Mouse (Mus musculus): ENCODE data around the gene Tgm7. TPM values are rescaled to one million over a fixed set of nuclear protein-coding genes. Genes with fewer than 3 reads are reported as not detected.

Gene Tgm7
- total RNA-seq, 2 experiments from 2014 or later = 0.15 TPM; not detected in 1

DNA sequence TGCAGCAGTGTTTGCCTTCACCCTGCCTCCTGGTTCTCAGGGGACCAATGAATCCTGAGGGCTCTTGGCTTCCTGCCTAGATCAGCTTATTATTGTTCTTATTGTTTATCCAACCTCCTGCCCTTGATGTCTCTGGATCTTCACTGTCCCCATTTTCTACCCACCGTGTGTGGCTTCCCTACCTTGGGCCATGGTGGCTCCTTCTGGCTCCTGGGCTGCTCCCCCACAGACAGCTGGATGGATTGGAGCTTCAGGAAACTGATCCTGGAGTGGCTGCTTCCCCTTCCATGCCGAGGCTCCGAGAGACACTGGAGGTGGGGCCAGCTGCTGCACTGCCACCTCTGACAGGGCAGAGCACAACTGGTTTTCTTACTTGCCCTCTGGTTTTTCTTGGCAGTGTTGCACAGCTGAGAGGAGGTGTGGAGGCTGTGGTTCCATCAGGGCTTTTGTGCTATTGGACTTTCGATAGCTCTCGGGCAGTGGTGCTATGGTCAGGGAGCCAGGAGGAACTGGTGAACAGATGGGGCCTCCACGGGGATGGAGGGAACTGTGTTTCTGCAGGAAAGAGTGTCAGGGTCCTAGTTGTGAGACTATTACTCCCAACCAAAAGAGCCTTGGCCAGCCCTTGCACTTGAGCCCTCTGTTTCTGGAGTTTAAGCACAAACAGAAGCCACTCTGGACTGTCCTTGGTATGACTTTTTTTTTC, 24.0 kb downstream of the Tgm7 start, which contains the start of gene Tgm5:
Gene Tgm5, minus strand, starts transcription at position 362 of the 706 bp plus-strand sequence.
- intact Hi-C loops (cut with DNase I) = no loop called here
- DNase-seq (ENCODE audit: low spot score in 2 of 2) = no peak

DNA sequence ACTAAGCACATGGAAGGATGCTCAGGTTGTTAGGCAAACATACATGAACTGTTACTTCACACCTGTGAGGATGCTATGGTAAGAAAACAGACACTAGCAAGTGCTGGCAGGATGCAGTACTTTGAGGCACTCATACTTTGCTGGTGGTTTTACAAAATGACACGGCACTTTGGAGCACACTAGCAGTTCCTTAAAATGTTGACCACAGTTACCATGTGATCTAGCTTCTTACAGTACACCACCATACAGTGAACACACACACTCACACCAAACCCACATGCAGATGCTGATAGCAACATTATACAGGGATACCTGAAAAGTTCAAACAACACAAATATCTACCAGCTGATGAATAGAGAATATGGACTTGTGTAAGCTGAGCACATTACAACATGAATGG, 27.0 kb downstream of the Tgm7 start:
- DNase-seq (ENCODE audit: low spot score in 2 of 2) = no peak
- intact Hi-C loops (cut with DNase I) = no loop called here

GRCm38 (mm10) chr2:121074747-121075146, 34.8 kb downstream of the Tgm7 start:
- intact Hi-C loops (cut with DNase I) = no loop called here
- no peak for DNase-seq (ENCODE audit: low spot score in 2 of 2)

GRCm38 (mm10) chr2:121071871-121072270, 37.7 kb downstream of the Tgm7 start:
- intact Hi-C loops (cut with DNase I) = no loop called here
- DNase-seq (ENCODE audit: low spot score in 2 of 2) = no peak

DNA sequence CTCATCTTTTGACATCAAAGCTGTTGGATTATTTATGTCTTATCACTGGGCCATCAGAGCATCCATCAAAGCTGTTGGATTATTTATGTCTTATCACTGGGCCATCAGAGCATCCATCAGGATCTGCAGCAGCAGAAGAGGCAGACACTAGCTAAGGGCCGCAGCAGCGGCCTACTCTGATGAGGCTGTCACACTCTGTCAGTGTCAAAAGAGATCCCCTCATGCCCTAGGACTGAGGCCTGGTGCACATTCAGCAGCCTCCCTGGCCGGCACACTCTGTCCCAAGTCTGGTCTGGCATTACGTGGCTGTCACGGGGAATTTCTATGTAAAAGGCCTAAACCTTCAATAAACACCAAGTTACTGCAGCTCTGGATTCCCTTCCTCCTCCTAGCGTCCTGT, 40.1 kb downstream of the Tgm7 start:
- DNase-seq (ENCODE audit: low spot score in 2 of 2) = no peak
- intact Hi-C loops (cut with DNase I) = no loop called here

DNA sequence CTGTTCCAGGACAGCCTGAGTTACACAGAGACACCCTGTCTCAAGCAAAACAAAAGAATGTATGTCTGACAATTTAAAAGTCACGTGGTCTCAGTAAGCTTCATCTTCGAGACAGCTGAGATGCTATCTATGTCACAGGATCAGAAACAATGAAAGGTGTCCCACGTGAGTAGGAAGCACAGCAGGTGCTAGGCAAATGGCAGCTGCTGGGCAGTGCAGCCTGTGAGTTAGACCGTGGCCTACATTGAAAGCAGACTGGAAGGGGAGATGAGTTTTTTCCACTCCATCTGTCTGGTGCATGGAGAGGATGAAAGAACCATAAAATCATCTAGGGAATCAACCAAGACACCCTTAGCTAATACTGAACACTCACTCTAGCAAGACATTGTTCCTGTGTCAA, 42.5 kb downstream of the Tgm7 start:
- no peak for DNase-seq (ENCODE audit: low spot score in 2 of 2)
- intact Hi-C loops (cut with DNase I) = no loop called here

GRCm38 (mm10) chr2:121061315-121061714, 48.3 kb downstream of the Tgm7 start:
- intact Hi-C loops (cut with DNase I) = no loop called here
- DNase-seq (ENCODE audit: low spot score in 2 of 2) = no peak

DNA sequence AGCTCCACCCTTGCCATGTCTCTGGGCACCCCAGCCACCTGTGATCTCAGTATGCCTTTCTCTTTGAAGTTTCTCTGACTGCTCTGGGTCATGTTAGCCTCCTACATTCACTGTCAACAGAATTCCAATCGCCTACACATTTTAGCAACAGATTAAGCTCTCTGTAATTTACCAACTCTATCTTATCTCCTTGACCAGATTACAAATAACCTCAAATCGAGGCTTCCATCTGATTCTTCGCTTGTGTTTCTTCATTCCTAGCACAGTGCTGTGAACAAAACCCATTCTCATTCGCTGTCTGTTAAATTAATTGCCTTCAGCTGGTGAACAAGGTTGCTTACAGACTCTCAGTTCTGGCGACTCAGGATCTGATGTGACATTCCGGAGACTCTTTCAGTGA, 51.6 kb downstream of the Tgm7 start:
- intact Hi-C loops (cut with DNase I) = no loop called here
- DNase-seq (ENCODE audit: low spot score in 2 of 2) = no peak

- no peak for DNase-seq (ENCODE audit: low spot score in 2 of 2)
- intact Hi-C loops (cut with DNase I) = no loop called here
Measured at GRCm38 (mm10) chr2:121055915-121056314, 53.7 kb downstream of the Tgm7 start.

GRCm38 (mm10) chr2:121054060-121054459, 55.5 kb downstream of the Tgm7 start:
- intact Hi-C loops (cut with DNase I) = no loop called here
- DNase-seq (ENCODE audit: low spot score in 2 of 2) = no peak

- no peak for DNase-seq (ENCODE audit: low spot score in 2 of 2)
- intact Hi-C loops (cut with DNase I) = no loop called here
Measured at GRCm38 (mm10) chr2:121052176-121052575, 57.4 kb downstream of the Tgm7 start.

DNA sequence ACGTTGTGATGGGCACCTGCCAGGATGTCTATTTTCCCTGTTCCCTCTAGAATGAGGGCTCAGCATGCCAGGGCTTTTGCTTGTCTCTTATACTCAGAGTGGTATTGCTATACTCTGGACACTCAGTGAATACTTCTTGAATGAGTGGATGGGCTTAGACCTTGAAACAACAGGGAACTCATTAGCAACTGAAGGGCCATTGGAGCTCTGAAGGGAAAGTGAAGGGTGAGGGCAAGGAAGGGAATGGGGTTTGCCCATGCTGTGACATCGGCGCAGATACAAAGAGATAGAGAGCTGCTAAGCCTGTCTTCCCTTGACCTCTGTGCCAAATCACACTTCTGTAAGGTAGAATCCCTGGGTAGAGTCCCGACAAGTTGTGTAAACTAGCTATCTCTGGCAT, 63.9 kb downstream of the Tgm7 start:
- intact Hi-C loops (cut with DNase I) = no loop called here
- DNase-seq (ENCODE audit: low spot score in 2 of 2) = no peak

Other genes with a start within 250 kb of the Tgm7 start
- gene Ubr1, start 139.1 kb downstream of the Tgm7 start, total RNA-seq (2021) = 10 to 100 TPM; 39.3 to 40.4 TPM
- gene Tmem62, start 132.8 kb downstream of the Tgm7 start, total RNA-seq (2021) = 10 to 100 TPM; 23.9 to 24.4 TPM
- gene Ccndbp1, start 101.4 kb downstream of the Tgm7 start, total RNA-seq (2021) = 10 to 100 TPM; 53.7 to 57.9 TPM
- under 1 TPM in 1 of 2 experiments, not detected in 1; 0.13 TPM for gene Epb42, start 72.7 kb downstream of the Tgm7 start, total RNA-seq (2021)
- gene Tgm5, start 24.0 kb downstream of the Tgm7 start, total RNA-seq (2021) = not detected
- gene Adal, start 30.6 kb upstream of the Tgm7 start, total RNA-seq (2021) = 10 to 100 TPM; 13.7 to 20.1 TPM
- gene Lcmt2, start 30.9 kb upstream of the Tgm7 start, total RNA-seq (2021) = 1 to 10 TPM; 8.1 to 8.5 TPM
- gene Tubgcp4, start 60.9 kb upstream of the Tgm7 start, total RNA-seq (2021) = 10 to 100 TPM; 38.0 to 38.1 TPM
- 1 to 10 TPM; 6.1 to 6.3 TPM for gene Zscan29, start 61.3 kb upstream of the Tgm7 start, total RNA-seq (2021)
- gene Trp53bp1, start 161.6 kb upstream of the Tgm7 start, total RNA-seq (2021) = 100 to 1,000 TPM; 136 to 152 TPM
- gene Map1a, start 179.8 kb upstream of the Tgm7 start, total RNA-seq (2021) = 100 to 1,000 TPM; 489 to 493 TPM
- gene Ppip5k1, start 245.6 kb upstream of the Tgm7 start, total RNA-seq (2021) = 10 to 100 TPM; 83.7 to 90.9 TPM
- gene Ckmt1, start 247.9 kb upstream of the Tgm7 start, total RNA-seq (2021) = 100 to 1,000 TPM; 399 to 404 TPM